Mouse (Mus musculus): ENCODE measurements around the gene Camsap2. TPM values are rescaled to one million over a fixed set of nuclear protein-coding genes. Genes with fewer than 3 reads are reported as not detected.

The Camsap2 gene
- total RNA-seq (2021), result 10 to 100 TPM; 17.7 to 24.2 TPM
- long read RNA-seq, experiment 1, full-length matches to known transcripts, result 3 of 10 reads
- long read RNA-seq, experiment 1, partial matches to known transcripts, result 4 of 10 reads
- long read RNA-seq, experiment 1, other reads (novel, unspliced or antisense), result 3 of 10 reads
- long read RNA-seq, experiment 2, full-length matches to known transcripts, result 1 of 6 reads
- long read RNA-seq, experiment 2, partial matches to known transcripts, result 3 of 6 reads
- long read RNA-seq, experiment 2, other reads (novel, unspliced or antisense), result 2 of 6 reads

- DNase-seq, result peak; percentile 96
These were observed at the start of gene Camsap2 for GRCm38 (mm10) chr1:136345454-136346372. Camsap2 (minus strand) TSS chr1:136346104.

- DNase-seq, result no peak
These were observed 49.2 kb upstream of the Camsap2 start for GRCm38 (mm10) chr1:136395073-136395472.

- peak; percentile 26 for DNase-seq
These were observed 48.6 kb upstream of the Camsap2 start for GRCm38 (mm10) chr1:136394506-136394905.

DNA sequence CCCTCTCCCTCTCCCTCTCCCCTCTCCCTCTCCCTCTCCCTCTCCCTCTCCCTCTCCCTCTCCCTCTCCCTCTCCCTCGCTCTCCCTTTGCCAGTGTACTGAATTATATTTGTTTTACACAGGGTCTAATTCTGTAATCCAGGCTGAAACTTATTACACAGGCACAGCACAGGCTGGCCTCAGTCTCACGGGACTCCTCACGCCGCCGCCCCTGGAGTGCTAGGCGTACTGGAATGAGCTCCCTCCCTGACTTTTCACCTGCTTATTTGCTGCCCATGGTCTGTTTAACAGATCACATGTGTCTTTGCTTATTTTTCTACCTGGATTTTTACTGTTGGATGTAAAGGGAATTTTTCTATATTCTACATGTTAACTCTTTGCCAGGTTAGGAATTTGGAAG is 41.0 kb upstream of the Camsap2 start:
- no peak for DNase-seq

DNA sequence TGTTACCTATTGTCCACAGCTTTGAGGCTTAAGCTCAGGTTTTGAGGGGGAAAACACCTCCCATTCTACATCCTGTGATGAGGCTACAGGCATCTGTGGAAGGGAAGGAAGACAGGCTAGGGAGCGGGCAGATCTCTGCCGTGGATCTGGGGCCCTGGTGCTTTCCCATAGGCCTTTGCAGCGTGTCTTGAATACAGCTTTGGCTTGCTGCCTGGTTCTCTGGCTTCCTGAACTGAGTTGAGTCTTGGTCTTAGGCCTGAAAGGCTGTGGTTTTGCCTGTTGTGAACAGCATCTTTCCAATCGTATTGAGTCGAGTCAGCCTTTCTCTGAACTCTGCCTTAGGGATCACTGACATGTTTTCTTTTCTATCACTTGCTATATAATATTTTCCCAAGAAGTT is 35.7 kb upstream of the Camsap2 start:
- no peak for DNase-seq

- no peak for DNase-seq
These were observed 35.3 kb upstream of the Camsap2 start for GRCm38 (mm10) chr1:136381169-136381568.

DNA sequence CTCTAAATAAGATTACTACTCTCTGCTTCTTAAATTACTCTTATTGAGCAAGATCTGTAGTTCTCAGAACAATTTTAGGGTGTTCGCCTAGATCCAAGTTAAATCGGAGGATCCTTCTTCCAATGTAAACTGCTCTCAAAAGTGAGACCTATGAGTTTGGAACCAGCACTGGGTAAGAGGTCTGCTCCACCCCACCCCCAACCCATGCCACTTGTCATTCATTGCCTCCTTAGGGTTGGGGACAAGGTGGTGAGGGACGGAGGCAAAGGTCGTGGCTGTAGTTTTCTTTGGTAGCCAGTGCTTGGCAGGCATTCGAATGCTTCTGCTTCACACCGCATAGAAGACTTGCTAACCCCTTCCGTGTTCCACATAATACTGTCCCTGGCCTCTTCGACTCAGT is 34.7 kb upstream of the Camsap2 start:
- DNase-seq, result no peak

DNA sequence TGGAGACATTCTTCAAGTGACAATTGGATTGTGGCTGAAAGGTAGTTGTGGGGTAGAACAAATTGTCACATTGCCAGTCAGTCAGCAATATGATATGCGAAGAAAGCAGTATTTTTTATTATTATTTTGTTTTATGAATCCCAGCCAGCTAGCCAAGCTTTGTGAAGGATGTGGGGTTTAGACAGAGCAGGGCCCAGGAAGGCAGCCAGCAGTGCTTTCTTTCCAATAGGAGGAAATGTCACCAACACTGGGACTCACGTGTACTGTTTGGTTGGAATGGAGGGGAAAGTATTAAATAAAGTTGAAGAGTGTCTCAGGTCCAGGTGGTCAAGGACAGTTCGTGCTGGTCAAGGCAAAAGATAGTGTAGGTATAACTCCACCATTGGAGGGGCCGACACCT is 34.3 kb upstream of the Camsap2 start:
- no peak for DNase-seq

- DNase-seq, result no peak
These were observed 33.4 kb upstream of the Camsap2 start for GRCm38 (mm10) chr1:136379261-136379660.

DNA sequence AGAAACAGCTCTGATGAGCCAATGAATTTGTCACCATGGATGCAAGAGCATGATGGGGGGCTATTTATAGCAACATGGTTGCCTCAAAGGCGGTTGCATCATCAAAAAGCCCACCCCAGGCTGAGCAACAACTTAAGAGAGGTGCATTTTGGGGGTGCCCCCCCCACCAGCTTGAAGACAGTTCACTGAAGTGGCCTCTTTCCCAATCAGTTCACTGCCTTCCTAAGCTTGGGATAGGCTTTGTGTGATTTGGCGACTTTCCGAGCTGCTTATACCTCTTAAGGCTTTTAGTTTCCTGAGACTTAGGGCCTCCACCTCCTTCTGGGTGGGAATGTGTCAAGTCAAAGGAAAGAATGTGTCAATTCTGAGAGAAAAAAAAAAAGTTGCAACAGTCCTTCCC is 20.1 kb upstream of the Camsap2 start:
- no peak for DNase-seq

DNA sequence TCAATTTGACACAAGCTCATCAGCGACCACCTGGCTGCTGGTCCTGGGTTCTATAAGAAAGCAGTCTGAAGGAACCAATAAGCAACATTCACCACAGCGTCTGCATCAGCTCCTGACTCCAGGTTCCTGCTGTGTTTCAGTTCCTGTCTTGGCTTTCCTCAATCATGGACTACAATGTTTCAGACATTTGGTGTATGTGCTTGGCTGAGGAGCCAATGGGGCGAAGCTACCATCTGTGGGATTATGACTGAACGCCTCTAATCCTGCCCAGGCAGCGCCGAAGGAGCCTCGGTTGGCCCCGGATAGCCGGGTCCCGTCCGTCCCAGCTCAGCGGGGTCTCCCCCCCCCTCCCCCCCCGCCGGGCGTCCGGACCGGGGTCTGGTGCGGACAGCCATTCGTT is 18.8 kb upstream of the Camsap2 start:
- DNase-seq, result peak; percentile 82

- DNase-seq, result no peak
These were observed 17.1 kb upstream of the Camsap2 start for GRCm38 (mm10) chr1:136363035-136363434.

DNA sequence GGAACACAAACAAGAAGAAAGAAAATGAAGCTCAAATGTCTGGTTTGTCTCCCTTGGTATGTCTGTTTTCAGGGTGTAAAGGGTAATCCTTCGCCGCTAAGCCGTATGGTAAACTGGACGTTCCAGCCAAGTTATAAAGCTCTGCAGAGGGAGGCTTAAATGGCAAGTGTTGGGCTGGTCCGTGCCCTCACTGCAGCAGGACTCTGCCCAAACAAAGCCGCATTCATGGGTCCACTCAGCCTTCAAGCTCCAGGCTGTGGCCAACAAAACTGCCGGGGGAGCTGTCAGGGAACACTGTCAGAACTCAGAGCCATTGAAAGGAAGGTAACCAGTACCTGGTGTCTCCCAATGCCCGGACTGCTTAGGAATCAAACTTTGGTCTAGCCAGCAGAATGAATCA is 16.7 kb upstream of the Camsap2 start:
- no peak for DNase-seq

GRCm38 (mm10) chr1:136361373-136361772 is 15.5 kb upstream of the Camsap2 start:
- DNase-seq, result no peak

DNA sequence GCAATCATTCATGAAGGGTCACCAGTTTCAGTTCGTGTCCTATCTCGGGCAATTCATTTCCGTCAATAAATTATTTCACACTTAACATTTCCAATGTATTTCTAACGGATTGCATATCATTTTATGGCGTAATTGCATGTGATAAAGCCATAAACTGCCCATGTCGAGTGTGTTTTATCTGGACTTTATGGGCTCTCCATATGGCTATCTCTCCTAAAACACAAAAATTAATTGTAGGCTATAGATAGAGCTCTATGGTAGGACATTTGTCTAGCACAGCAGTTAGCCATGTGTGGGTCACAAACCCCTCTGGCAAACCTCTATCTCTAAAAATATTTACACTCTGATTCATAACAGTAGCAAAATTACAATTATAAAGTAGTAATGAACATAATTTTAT is 15.0 kb upstream of the Camsap2 start:
- no peak for DNase-seq

- no peak for DNase-seq
These were observed 13.0 kb upstream of the Camsap2 start for GRCm38 (mm10) chr1:136358841-136359360.

DNA sequence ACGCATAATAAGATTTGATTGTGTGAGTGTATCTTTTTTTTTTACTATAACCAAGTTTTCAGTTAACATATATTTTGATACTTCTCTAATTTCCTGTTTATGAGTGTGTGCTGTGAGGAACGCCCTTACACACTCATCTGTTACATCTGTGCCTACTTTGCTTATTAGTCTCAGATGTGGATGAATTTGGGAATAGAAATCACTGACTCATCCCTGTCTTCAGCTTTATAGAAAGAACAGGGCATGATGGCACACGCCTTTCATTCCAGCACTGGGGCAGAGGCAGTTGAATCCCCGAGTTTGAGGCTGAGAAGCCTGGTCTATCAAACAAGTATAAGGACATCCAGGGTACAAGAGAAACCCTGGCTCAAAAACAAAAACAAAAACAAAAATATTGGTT is 9.7 kb upstream of the Camsap2 start:
- DNase-seq, result no peak

- no peak for DNase-seq
These were observed 4.8 kb upstream of the Camsap2 start for GRCm38 (mm10) chr1:136350699-136351200.

GRCm38 (mm10) chr1:136348137-136348536 is 2.2 kb upstream of the Camsap2 start:
- no peak for DNase-seq

- no peak for DNase-seq
These were observed 1.2 kb upstream of the Camsap2 start for GRCm38 (mm10) chr1:136347140-136347539.

- DNase-seq, result no peak
These were observed 600 bp upstream of the Camsap2 start for GRCm38 (mm10) chr1:136346373-136347035.

GRCm38 (mm10) chr1:136344768-136345453 is 993 bp downstream of the Camsap2 start:
- DNase-seq, result peak; percentile 42

Measured in gastrocnemius, postnatal 10 days (tissue).